Mouse (Mus musculus) left cerebral cortex, adult 2 months (tissue): ENCODE measurements around the gene Bpnt1. TPM values are rescaled to one million over a fixed set of nuclear protein-coding genes. Genes with fewer than 3 reads are reported as not detected.
"Not testable (repeated sequence)": the region's sequence is repeated elsewhere in the genome, so short reads cannot be mapped to it uniquely, and the experiment has no call there.

ENCODE experiments used
- DNase-seq, 2 experiments: peaks; one replicate each; pipeline ENCODE4 v3.0.0; 2021 to 2022; ENCODE audit warnings: low spot score in 2 of 2, mixed read lengths in 1 of 2; ENCODE audit errors: extremely low spot score in 1 of 2
- H3K27ac ChIP-seq: fragments of 200-600 bp; 2 replicates; pipeline ENCODE4 v1.8.1; 2022
- H3K4me3 ChIP-seq: fragments of 200-600 bp; 2 replicates; pipeline ENCODE4 v1.8.1; 2022
- CTCF ChIP-seq: fragments of 200-600 bp; IDR thresholded peaks from 2 replicates; pipeline ENCODE4 v1.8.1; 2022; ENCODE audit warnings: antibody characterized with exemption, mild to moderate bottlenecking, moderate library complexity
- intact Hi-C: fragments of 180-260 bp; cut with DNase I; formaldehyde crosslinking; loops from one replicate; pipeline ENCODE4 v1.15.1; 2025
- total RNA-seq, 2 experiments: library from RNA; stranded (reverse); gene quantifications; 2 replicates each; pipeline ENCODE4 v1.2.3; 2021

The Bpnt1 gene
- total RNA-seq, 2 experiments from 2014 or later, result 69.6 to 71.2 TPM

DNA sequence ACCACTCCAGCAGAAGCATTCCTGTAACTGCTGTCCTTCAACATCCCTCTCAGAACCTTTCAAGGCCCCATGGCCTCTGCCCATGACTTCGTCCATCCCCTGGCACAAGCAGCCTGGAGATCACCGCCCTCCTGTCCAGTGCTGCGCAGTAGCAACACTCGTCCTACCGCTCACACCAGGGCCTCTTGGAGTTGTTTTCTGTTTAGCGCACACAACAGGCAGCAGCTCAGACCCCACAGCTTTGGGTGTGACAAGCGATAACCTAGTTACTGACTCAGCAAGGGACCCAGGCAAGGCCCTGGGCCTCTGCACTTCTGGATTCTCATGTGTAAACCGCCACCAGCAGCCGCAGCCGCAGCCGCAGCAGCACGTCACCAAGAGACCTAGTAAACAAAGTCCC, 25.1 kb upstream of the Bpnt1 start:
- intact Hi-C loops, result no loop called here
- no peak overlapping the region for H3K27ac ChIP-seq
- no peak for DNase-seq
- H3K4me3 ChIP-seq, result no peak overlapping the region
- TF ChIP-seq CTCF, result no peak

DNA sequence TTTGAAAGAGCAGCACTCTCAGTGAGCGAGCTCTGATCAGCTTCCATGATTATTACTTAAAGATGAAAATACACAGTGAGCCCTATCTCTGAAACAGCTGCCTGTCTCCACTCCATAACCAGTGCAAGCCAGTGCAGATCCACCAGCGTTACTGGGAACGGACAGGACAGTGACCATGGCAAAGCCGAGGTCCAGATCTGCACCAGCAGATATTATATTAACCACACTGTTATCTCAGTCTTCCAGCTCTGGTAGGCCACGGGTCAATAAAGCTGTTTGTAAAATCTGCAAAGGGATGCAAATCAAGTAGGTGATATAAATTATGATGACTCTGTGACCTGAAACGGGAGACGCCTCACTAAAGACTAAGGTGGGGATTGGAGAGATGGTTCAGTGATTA, 24.3 kb upstream of the Bpnt1 start:
- Histone ChIP-seq H3K27ac (no peak overlapping the region), H3K4me3 (no peak overlapping the region)
- DNase-seq, result no peak
- intact Hi-C loops, result no loop called here
- no peak for TF ChIP-seq CTCF

DNA sequence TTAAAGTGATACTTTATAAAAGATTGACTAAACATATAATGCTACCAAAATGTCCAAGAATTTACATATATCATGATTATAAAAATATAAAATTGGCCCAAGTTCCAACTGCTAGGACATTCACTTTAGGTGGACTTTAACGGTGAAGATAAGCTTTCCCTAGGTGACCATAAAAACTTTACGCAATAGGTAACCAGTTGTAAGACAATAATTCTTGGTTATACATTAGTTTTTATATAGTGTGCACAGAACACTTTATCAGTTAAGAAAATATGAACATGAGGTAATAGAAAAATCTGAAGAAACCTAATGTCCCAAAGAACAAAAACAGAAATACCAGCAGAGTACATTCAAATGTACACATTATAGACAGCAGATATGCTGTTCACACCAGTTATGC, 23.6 kb upstream of the Bpnt1 start:
- DNase-seq, result no peak
- no peak for TF ChIP-seq CTCF
- no peak overlapping the region for H3K27ac ChIP-seq
- no peak overlapping the region for H3K4me3 ChIP-seq
- intact Hi-C loops, result no loop called here

GRCm38 (mm10) chr1:185308908-185309307, 23.0 kb upstream of the Bpnt1 start:
- Histone ChIP-seq H3K4me3 (no peak overlapping the region), H3K27ac (no peak overlapping the region)
- no peak for DNase-seq
- intact Hi-C loops, result no loop called here
- no peak for TF ChIP-seq CTCF

DNA sequence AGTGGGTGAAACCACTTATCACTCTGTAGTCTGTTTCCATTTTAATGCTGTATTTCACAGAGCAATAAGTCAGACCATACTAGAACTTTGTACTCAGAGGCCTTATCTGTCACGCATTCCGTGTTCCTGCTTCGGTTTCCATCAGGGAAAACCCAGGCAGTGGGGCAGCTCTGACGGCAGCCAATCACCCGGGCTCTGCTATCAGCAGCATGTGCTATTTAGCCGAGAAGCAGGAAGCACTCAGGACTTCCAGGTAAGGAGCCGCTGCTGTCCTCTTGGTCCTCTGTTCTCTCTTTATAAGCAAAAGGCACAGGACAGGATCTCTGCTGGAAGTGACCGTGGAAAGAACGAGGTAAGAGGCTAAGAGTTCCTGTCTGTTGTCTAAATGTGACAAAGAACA, 20.0 kb upstream of the Bpnt1 start:
- H3K4me3 ChIP-seq, result no peak overlapping the region
- TF ChIP-seq CTCF, result no peak
- DNase-seq, result no peak
- no peak overlapping the region for H3K27ac ChIP-seq
- intact Hi-C loops, result no loop called here

DNA sequence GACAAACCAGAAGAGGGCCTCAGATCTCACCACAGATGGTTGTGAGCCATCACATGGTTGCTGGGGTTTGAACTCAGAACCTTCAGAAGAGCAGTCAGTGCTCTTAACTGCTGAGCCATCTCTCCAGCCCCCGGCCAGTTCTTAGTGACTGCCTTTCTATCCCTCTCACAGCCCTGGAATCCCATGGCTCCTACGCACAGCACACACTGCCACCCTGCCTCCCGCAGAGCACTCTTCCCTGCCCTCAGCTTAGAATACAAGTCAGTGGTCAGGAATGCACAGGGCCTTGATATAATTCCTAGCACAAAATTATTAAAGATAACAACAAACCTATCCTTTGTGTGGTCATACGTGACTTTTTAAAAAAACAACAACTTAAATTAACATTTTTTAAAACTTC, 17.4 kb upstream of the Bpnt1 start:
- H3K4me3 ChIP-seq, result no peak overlapping the region
- no peak for TF ChIP-seq CTCF
- no peak overlapping the region for H3K27ac ChIP-seq
- intact Hi-C loops, result no loop called here
- no peak for DNase-seq

GRCm38 (mm10) chr1:185315846-185316568, 15.9 kb upstream of the Bpnt1 start:
- DNase-seq, result no peak
- intact Hi-C loops, result no loop called here
- TF ChIP-seq CTCF, result no peak
- Histone ChIP-seq H3K4me3 (no peak overlapping the region), H3K27ac (no peak overlapping the region)

DNA sequence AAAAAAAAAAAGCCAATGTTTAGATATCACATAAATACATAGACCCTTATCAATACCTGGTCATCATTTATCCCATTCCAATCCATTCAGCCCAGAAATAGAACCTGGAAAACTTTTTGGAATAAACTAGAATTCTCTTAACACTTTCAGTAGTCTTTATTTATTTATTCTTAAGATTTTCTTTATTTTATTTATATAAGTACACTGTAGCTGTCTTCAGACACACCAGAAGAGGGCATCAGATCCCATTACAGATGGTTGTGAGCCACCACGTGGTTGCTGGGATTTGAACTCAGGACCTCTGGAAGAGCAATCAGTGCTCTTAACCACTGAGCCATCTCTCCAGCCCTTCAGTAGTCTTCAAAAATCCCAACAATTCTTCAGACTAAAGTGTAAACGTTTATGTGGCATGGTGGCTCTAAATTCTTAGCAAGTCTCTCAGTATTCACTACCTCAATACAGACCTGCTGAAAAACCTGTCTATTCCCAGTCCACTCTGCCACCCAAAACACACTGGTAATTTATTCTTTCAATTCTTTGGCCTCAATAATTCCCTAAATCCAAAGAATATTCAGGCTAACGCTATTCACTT, 4.1 kb upstream of the Bpnt1 start:
- DNase-seq, intact Hi-C loops, H3K4me3 ChIP-seq, H3K27ac ChIP-seq: not testable (repeated sequence)

GRCm38 (mm10) chr1:185328721-185329610, 3.0 kb upstream of the Bpnt1 start, which contains the start of gene Iars2:
Gene Iars2, minus strand, starts transcription at chr1:185329396.
- Histone ChIP-seq H3K4me3 (peak within 1 kb of the TSS; percentile 89), H3K27ac (peak within 1 kb of the TSS; percentile 91)
- intact Hi-C loops, result no loop called here
- peak; percentile 87 to 92 for DNase-seq
- TF ChIP-seq CTCF, result no peak; the same call in 1 of the 2 replicates

GRCm38 (mm10) chr1:185329851-185330250, 2.1 kb upstream of the Bpnt1 start:
- H3K4me3 ChIP-seq, result no peak overlapping the region

DNA sequence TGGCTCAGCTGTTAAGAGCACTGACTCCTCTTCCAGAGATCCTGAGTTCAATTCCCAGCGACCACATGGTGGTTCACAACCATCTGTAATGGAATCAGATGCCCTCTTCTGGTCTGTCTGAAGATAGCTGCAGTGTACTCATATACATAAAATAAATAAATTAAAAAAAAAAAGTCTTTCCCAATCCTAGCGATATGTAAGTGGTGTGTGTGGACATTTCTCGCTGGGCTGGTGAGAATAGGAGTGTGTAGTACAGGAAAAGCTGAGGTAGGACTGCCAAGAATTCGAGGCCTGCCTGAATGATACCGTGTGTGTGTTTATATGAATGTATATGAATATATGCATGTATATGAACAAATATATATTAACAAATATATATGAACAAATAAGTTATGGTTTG, 585 bp upstream of the Bpnt1 start:
- H3K4me3 ChIP-seq, result peak overlapping the region; percentile 95
- DNase-seq, result no peak
- peak overlapping the region; percentile 93 for H3K27ac ChIP-seq
- intact Hi-C loops, result no loop called here
- TF ChIP-seq CTCF, result peak; percentile 13

More at GRCm38 (mm10) chr1:185329851-185330250, 2.1 kb upstream of the Bpnt1 start:
- no peak for DNase-seq
- intact Hi-C loops, result no loop called here
- H3K27ac ChIP-seq, result no peak overlapping the region
- no peak for TF ChIP-seq CTCF

DNA sequence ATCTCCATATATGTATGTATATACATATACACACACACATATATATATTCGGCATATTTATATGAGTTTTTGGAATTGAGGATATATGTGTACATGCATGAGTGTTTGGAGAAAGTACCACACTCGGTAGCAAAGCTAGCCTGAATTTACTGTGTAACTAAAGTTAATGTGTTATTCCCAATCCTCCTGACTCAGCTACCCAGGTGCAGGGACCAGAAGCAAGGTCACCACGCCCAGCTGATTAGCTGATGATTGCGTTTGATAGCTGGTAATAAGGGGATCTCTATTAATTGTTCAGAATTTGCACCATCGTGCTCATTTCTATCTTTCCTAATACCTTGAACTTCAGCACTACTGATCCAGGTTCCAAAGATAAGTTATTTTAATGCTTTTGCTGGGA, 1.7 kb downstream of the Bpnt1 start:
- intact Hi-C loops, result loop anchor here (2.0 kb wide), 1 partner anchor 29 kb away; the partner anchor contains the start of gene Eprs
- DNase-seq, result no peak
- Histone ChIP-seq H3K4me3 (no peak overlapping the region), H3K27ac (no peak overlapping the region)
- TF ChIP-seq CTCF, result no peak
